Mouse (Mus musculus) adrenal gland, adult 8-10 months (tissue): Measurements from ENCODE around the gene Slc37a1. TPM values are rescaled to one million over a fixed set of nuclear protein-coding genes. Genes with fewer than 3 reads are reported as not detected.
"Not testable (repeated sequence)": the region's sequence is repeated elsewhere in the genome, so short reads cannot be mapped to it uniquely, and the experiment has no call there.

Experiments
- DNase-seq: peaks from one replicate; pipeline ENCODE4 v3.0.0; 2022
- total RNA-seq, 4 experiments: library from RNA; stranded (reverse); gene quantifications; 2 replicates each; pipeline ENCODE4 v1.2.4; 2022

Slc37a1 gene
- total RNA-seq, 4 experiments from 2014 or later = 13.1 to 26.4 (median 22.5) TPM

GRCm38 (mm10) chr17:31353255-31353654, 66.7 kb downstream of the Slc37a1 start:
- DNase-seq = no peak

DNA sequence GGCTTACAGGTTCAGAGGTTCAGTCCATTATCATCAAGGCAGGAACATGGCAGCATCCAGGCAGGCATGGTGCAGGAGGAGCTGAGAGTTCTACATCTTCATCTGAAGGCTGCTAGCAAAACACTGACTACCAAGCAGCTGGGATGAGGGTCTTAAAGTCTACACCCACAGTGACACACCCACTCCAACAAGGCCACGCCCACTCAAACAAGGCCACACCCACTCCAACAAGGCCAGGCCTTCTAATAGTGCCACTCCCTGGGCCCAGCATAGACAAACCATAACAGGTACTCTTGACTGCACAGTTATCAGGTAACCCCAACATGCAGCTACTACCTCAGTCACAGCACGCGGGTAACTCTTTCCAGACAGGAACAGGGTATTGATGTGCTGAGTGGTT, 68.1 kb downstream of the Slc37a1 start:
- not testable (repeated sequence) for DNase-seq

DNA sequence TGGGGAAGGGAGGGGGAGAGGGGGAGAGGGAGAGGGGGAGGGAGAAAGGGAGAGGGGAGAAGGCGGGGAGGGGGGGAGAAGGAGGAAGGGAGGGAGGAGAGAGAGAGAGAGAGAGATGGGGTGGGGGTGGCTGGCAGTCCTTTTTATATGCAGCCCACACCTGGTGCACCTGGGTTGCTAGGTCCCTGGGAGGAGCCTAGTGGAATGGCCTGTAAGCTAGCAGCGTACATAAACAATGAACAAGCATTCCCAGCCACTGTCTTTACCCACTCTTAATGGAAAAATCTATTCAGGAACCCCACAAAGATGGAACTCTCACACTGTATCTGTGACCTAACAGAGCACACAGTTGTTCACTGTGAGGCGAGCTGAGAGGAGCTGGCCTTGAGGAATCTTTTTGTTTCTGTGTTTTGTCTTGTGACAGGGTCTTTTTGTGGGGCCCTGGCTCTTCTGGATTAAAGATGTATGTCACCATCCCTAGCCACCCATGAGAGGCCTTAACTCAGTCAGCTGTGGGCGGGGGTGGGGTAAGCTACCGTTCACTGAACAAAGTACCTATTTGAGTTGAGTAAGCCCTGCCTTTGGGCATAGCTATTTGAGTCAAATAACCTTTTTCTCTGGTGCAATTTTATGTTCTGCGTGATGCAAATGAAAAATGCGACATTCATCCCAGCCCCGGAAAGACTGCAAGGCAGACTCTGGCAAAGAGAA, 69.4 kb downstream of the Slc37a1 start:
- no peak for DNase-seq

DNA sequence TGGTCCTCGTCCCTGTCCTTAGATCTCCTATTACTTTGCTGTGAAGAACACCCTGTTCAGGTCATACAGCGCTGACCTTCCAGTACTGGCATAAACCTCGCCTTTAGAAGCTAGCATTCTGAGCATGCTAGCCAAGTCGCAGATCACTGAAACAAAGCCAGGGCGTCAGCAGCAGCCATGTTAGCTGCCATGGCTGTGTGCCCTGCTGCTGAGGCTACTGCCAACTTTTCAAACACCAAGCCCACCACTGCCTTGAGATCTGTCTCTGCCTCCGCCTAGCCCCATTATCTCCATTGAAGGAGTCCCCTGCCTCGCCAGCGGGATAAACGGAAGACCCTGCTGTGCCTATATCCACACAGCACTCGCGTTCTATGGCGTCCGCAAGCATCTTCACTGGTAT, 74.0 kb downstream of the Slc37a1 start:
- no peak for DNase-seq

GRCm38 (mm10) chr17:31365586-31366166, 79.1 kb downstream of the Slc37a1 start:
- DNase-seq = no peak

DNA sequence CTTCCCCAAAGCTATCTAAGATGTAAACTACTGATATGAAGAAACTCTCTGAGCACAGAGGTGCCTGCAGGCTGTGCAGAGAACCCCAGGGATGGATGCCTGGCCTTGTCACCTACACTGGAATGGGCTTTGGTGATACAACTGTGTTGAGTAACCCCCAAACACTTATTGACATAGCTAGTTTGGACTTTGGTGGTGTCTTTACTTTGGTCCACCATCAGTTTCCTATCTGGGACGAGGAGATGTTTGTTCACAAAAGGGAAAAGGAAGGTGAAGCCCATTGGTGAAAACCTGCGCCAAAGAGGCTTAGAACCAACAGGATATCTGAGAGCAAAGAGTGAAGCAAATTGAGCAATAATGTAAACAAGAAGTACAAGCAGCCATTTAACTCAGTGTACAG, 83.6 kb downstream of the Slc37a1 start:
- no peak for DNase-seq

DNA sequence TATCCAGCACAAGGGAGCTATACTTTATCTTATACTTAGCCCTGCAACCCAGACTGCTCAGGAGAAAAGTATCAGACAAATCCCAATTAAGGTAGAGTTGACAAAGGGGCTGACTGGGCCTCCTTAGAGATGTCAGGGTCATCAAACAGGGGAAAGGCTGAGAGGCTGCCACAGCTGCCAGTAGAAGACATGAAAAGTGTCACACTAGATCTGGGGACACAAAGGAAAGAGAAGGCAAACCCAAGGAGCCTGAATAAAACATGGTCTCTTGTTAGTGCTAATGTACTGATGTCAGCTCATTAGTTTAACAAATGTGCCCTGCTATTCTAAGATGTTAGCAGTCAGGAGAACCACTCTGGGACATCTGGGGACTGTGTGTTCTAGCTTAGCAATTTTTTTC, 84.3 kb downstream of the Slc37a1 start:
- DNase-seq = no peak

- no peak for DNase-seq
Measured at GRCm38 (mm10) chr17:31377961-31378360, 91.4 kb downstream of the Slc37a1 start.

GRCm38 (mm10) chr17:31378361-31378761, 91.8 kb downstream of the Slc37a1 start:
- no peak for DNase-seq

DNA sequence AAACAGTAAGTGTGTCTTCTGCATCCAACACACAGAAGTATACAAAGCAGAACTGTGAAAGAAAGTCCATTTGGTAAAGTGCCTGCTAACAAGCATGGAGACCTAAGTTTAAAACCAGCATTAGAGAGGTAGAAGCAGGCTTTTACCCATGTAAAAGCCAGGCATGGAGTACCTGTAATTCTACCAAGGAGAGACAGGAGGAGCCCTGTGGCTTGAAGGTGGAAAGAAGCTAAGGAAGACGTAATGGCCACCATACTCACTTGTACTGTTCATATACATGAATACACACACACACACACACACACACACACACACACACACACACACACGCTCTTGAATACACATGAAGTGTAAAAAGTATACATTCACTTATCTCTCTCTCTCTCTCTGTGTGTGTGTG, 92.5 kb downstream of the Slc37a1 start:
- no peak for DNase-seq

DNA sequence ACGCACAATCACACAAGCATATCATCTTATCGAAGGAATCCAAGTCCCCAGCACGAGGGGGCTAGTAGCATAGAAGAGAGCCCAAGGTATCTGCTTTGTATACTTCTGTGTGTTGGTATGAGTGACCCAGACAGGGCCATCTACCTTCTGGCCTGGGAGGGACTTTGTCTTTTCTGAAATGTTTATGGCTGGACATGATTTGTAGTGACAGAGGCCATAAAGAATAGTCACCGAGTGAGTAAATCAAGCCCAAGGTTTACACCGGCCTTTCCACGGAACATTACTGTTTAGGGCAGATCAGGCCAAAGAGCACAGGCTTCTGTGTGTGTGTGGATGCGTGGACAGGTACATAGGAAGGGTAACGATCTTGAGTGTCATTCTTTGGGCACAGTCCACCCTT, 93.3 kb downstream of the Slc37a1 start:
- DNase-seq = no peak

- DNase-seq = no peak
Measured at GRCm38 (mm10) chr17:31383320-31383719, 96.7 kb downstream of the Slc37a1 start.

- no peak for DNase-seq
Measured at GRCm38 (mm10) chr17:31384968-31385627, 98.5 kb downstream of the Slc37a1 start.

- DNase-seq = no peak
Measured at GRCm38 (mm10) chr17:31385671-31386665, 99.4 kb downstream of the Slc37a1 start, which contains the start of gene Pde9a. TSS of gene Pde9a (plus strand) at chr17:31386210.

DNA sequence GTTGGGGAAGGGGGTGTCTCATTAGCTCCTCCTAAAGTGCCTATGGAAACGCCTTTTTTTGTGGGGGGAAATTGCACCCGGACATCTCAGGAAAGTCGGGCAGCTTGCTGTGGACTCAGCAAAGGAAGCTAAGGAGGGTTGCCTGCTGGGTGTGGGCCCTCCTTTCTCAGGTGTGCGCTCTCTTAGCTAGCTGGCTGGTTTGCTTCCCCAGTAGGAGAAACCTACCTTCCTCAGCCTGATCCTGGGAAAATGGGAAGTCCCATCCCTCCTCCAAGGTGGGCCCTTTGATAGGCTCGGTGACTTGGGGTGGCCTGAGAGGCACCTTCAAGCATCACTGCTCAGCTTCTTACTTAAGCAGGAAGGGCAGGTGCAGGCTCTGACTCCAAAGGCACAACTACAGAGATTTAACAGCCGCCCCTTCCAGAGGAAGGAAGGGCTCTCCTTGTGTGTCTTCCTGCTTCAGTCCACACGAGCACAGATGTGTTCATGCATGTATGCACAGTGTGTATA, 100.2 kb downstream of the Slc37a1 start:
- DNase-seq = no peak

GRCm38 (mm10) chr17:31389432-31390050, 102.9 kb downstream of the Slc37a1 start:
- DNase-seq = no peak

- DNase-seq = no peak
Measured at GRCm38 (mm10) chr17:31391462-31391861, 104.9 kb downstream of the Slc37a1 start.

GRCm38 (mm10) chr17:31392041-31392440, 105.4 kb downstream of the Slc37a1 start:
- DNase-seq = no peak

GRCm38 (mm10) chr17:31393811-31394210, 107.2 kb downstream of the Slc37a1 start:
- no peak for DNase-seq

DNA sequence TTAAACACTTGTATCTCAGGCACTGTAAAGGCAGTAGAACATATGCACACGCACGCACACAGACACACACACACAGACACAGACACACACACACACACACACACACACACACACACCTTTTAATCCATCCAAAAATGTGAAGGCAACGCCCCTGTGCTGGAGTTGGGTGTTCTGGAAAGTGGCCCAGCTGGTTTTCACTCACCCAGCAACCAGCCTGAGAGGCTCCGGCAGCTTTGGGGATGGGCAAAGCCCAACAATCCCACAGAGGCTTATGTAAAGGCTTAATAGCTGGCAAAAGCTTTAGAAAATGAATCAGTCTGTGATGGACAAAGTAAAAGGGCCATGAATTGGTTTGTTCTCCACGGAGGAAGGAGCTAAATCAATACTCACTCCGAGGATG, 113.7 kb downstream of the Slc37a1 start:
- DNase-seq = no peak
